Mouse (Mus musculus): ENCODE data around the gene Cdc27. TPM values are rescaled to one million over a fixed set of nuclear protein-coding genes. Genes with fewer than 3 reads are reported as not detected.
"Not testable (repeated sequence)": the region's sequence is repeated elsewhere in the genome, so short reads cannot be mapped to it uniquely, and the experiment has no call there.

The Cdc27 gene
- polyA plus RNA-seq, 2 experiments: 30.5 to 43.4 TPM

GRCm38 (mm10) chr11:104579084-104579483 is 28.7 kb upstream of the Cdc27 start:
- DNase-seq (ENCODE audit: low spot score): no peak
- Histone ChIP-seq H3K4me1 (ENCODE audit: control insufficient read depth, insufficient read depth, low read length) (peaks cover 10% of the 10 kb centered on the region; the same call in 1 of the 2 replicates), H3K27me3 (ENCODE audit: control insufficient read depth, insufficient read depth, low read length) (no peaks in the 10 kb centered on the region), H3K4me3 (replicated peaks; ENCODE audit: low read length) (no peak overlapping the region), H3K9ac (ENCODE audit: low read depth, low read length, severe bottlenecking) (no peak overlapping the region), H3K9me3 (ENCODE audit: control insufficient read depth, low read length) (no peaks in the 10 kb centered on the region), H3K4me2 (replicated peaks; ENCODE audit: low read depth, low read length, severe bottlenecking) (no peak overlapping the region), H3K36me3 (ENCODE audit: control insufficient read depth, insufficient read depth, low read length) (no peaks in the 10 kb centered on the region), H3K27ac (replicated peaks; ENCODE audit: low read depth, low read length) (no peak overlapping the region)
- TF ChIP-seq POLR2A (IDR thresholded peaks at IDR 0.05; ENCODE audit: borderline replicate concordance, extremely low read depth, insufficient read depth, insufficient read length): no peak
- 88% methylated on average over 9 of the region's 9 CpGs for WGBS
- no peak for ATAC-seq (ENCODE audit: low FRiP score, low read depth)

- no peak for DNase-seq (ENCODE audit: low spot score)
- H3K4me2 ChIP-seq (replicated peaks; ENCODE audit: low read depth, low read length, severe bottlenecking): no peak overlapping the region
- no peaks in the 10 kb centered on the region for H3K27me3 ChIP-seq (ENCODE audit: control insufficient read depth, insufficient read depth, low read length)
- ATAC-seq (ENCODE audit: low FRiP score, low read depth): no peak
- no peaks in the 10 kb centered on the region for H3K9me3 ChIP-seq (ENCODE audit: control insufficient read depth, low read length)
- no peak overlapping the region; the same call in 1 of the 2 replicates for H3K4me3 ChIP-seq (replicated peaks; ENCODE audit: low read length)
- no peak for TF ChIP-seq POLR2A (IDR thresholded peaks at IDR 0.05; ENCODE audit: borderline replicate concordance, extremely low read depth, insufficient read depth, insufficient read length)
- 28% methylated on average over 5 of the region's 5 CpGs for WGBS
- H3K27ac ChIP-seq (replicated peaks; ENCODE audit: low read depth, low read length): no peak overlapping the region
- H3K4me1 ChIP-seq (ENCODE audit: control insufficient read depth, insufficient read depth, low read length): peaks cover 10% of the 10 kb centered on the region; the same call in 1 of the 2 replicates
- H3K36me3 ChIP-seq (ENCODE audit: control insufficient read depth, insufficient read depth, low read length): no peaks in the 10 kb centered on the region
- no peak overlapping the region for H3K9ac ChIP-seq (ENCODE audit: low read depth, low read length, severe bottlenecking)
Measured at GRCm38 (mm10) chr11:104578074-104578473, 27.7 kb upstream of the Cdc27 start.

GRCm38 (mm10) chr11:104576772-104577612 is 26.6 kb upstream of the Cdc27 start:
- Histone ChIP-seq H3K27ac (replicated peaks; ENCODE audit: low read depth, low read length) (no peak overlapping the region), H3K4me1 (ENCODE audit: control insufficient read depth, insufficient read depth, low read length) (peaks cover 8% of the 10 kb centered on the region), H3K4me3 (replicated peaks; ENCODE audit: low read length) (no peak overlapping the region), H3K9me3 (ENCODE audit: control insufficient read depth, low read length) (no peaks in the 10 kb centered on the region), H3K36me3 (ENCODE audit: control insufficient read depth, insufficient read depth, low read length) (no peaks in the 10 kb centered on the region), H3K27me3 (ENCODE audit: control insufficient read depth, insufficient read depth, low read length) (peaks cover 5% of the 10 kb centered on the region; the same call in 1 of the 2 replicates), H3K9ac (ENCODE audit: low read depth, low read length, severe bottlenecking) (no peak overlapping the region), H3K4me2 (replicated peaks; ENCODE audit: low read depth, low read length, severe bottlenecking) (no peak overlapping the region)
- WGBS: 38% methylated on average over 10 of the region's 10 CpGs
- DNase-seq (ENCODE audit: low spot score): peak; percentile 42
- ATAC-seq (ENCODE audit: low FRiP score, low read depth): peak; percentile 62
- no peak for TF ChIP-seq POLR2A (IDR thresholded peaks at IDR 0.05; ENCODE audit: borderline replicate concordance, extremely low read depth, insufficient read depth, insufficient read length)

GRCm38 (mm10) chr11:104572566-104572965 is 22.1 kb upstream of the Cdc27 start:
- no peak for TF ChIP-seq POLR2A (IDR thresholded peaks at IDR 0.05; ENCODE audit: borderline replicate concordance, extremely low read depth, insufficient read depth, insufficient read length)
- Histone ChIP-seq H3K27me3 (ENCODE audit: control insufficient read depth, insufficient read depth, low read length) (peaks cover 8% of the 10 kb centered on the region; the same call in 1 of the 2 replicates), H3K36me3 (ENCODE audit: control insufficient read depth, insufficient read depth, low read length) (no peaks in the 10 kb centered on the region), H3K4me3 (replicated peaks; ENCODE audit: low read length) (no peak overlapping the region), H3K4me1 (ENCODE audit: control insufficient read depth, insufficient read depth, low read length) (no peaks in the 10 kb centered on the region; the same call in 1 of the 2 replicates), H3K4me2 (replicated peaks; ENCODE audit: low read depth, low read length, severe bottlenecking) (no peak overlapping the region), H3K9ac (ENCODE audit: low read depth, low read length, severe bottlenecking) (no peak overlapping the region), H3K27ac (replicated peaks; ENCODE audit: low read depth, low read length) (no peak overlapping the region), H3K9me3 (ENCODE audit: control insufficient read depth, low read length) (peaks cover 8% of the 10 kb centered on the region; the same call in 1 of the 2 replicates)
- ATAC-seq (ENCODE audit: low FRiP score, low read depth): no peak
- no peak for DNase-seq (ENCODE audit: low spot score)
- 72% methylated on average over 2 of the region's 2 CpGs for WGBS

- no peak for ATAC-seq (ENCODE audit: low FRiP score, low read depth)
- no peak for DNase-seq (ENCODE audit: low spot score)
- peaks cover 8% of the 10 kb centered on the region; the same call in 1 of the 2 replicates for H3K27me3 ChIP-seq (ENCODE audit: control insufficient read depth, insufficient read depth, low read length)
- H3K27ac ChIP-seq (replicated peaks; ENCODE audit: low read depth, low read length): no peak overlapping the region
- H3K9me3 ChIP-seq (ENCODE audit: control insufficient read depth, low read length): peaks cover 8% of the 10 kb centered on the region; the same call in 1 of the 2 replicates
- H3K4me1 ChIP-seq (ENCODE audit: control insufficient read depth, insufficient read depth, low read length): no peaks in the 10 kb centered on the region; the same call in 1 of the 2 replicates
- no peak overlapping the region for H3K9ac ChIP-seq (ENCODE audit: low read depth, low read length, severe bottlenecking)
- no peak for TF ChIP-seq POLR2A (IDR thresholded peaks at IDR 0.05; ENCODE audit: borderline replicate concordance, extremely low read depth, insufficient read depth, insufficient read length)
- no peaks in the 10 kb centered on the region for H3K36me3 ChIP-seq (ENCODE audit: control insufficient read depth, insufficient read depth, low read length)
- WGBS: 48% methylated on average over 7 of the region's 7 CpGs
- H3K4me2 ChIP-seq (replicated peaks; ENCODE audit: low read depth, low read length, severe bottlenecking): no peak overlapping the region
- H3K4me3 ChIP-seq (replicated peaks; ENCODE audit: low read length): no peak overlapping the region
Measured at GRCm38 (mm10) chr11:104572091-104572490, 21.7 kb upstream of the Cdc27 start.

GRCm38 (mm10) chr11:104571373-104571772 is 21.0 kb upstream of the Cdc27 start:
- H3K9ac ChIP-seq (ENCODE audit: low read depth, low read length, severe bottlenecking): peak overlapping the region; percentile 36; the same call in 1 of the 2 replicates
- not testable (repeated sequence) for H3K36me3 ChIP-seq (ENCODE audit: control insufficient read depth, insufficient read depth, low read length); H3K9me3 ChIP-seq (ENCODE audit: control insufficient read depth, low read length); DNase-seq (ENCODE audit: low spot score); H3K27ac ChIP-seq (replicated peaks; ENCODE audit: low read depth, low read length); H3K27me3 ChIP-seq (ENCODE audit: control insufficient read depth, insufficient read depth, low read length); ATAC-seq (ENCODE audit: low FRiP score, low read depth); H3K4me1 ChIP-seq (ENCODE audit: control insufficient read depth, insufficient read depth, low read length)
- H3K4me3 ChIP-seq (replicated peaks; ENCODE audit: low read length): peak overlapping the region; percentile 32
- 1% methylated on average over 28 of the region's 28 CpGs for WGBS
- peak overlapping the region; percentile 53 for H3K4me2 ChIP-seq (replicated peaks; ENCODE audit: low read depth, low read length, severe bottlenecking)

- H3K9ac ChIP-seq (ENCODE audit: low read depth, low read length, severe bottlenecking); ATAC-seq (ENCODE audit: low FRiP score, low read depth): not testable (repeated sequence)
- WGBS: 83% methylated on average over 8 of the region's 8 CpGs
Measured at GRCm38 (mm10) chr11:104570515-104570914, 20.1 kb upstream of the Cdc27 start.

More at GRCm38 (mm10) chr11:104570515-104570914, 20.1 kb upstream of the Cdc27 start:
- H3K27ac ChIP-seq (replicated peaks; ENCODE audit: low read depth, low read length); H3K4me1 ChIP-seq (ENCODE audit: control insufficient read depth, insufficient read depth, low read length); H3K9me3 ChIP-seq (ENCODE audit: control insufficient read depth, low read length); H3K4me3 ChIP-seq (replicated peaks; ENCODE audit: low read length); H3K36me3 ChIP-seq (ENCODE audit: control insufficient read depth, insufficient read depth, low read length); H3K4me2 ChIP-seq (replicated peaks; ENCODE audit: low read depth, low read length, severe bottlenecking); DNase-seq (ENCODE audit: low spot score); H3K27me3 ChIP-seq (ENCODE audit: control insufficient read depth, insufficient read depth, low read length): not testable (repeated sequence)

Data from limb, embryonic 14.5 days (tissue).